Mouse (Mus musculus) E14TG2a.4 (cell line): Measurements from ENCODE around the gene Scel.
"Not testable (repeated sequence)": the region's sequence is repeated elsewhere in the genome, so short reads cannot be mapped to it uniquely, and the experiment has no call there.

Experiments
- H3K27me3 ChIP-seq: 2 replicates; pipeline ENCODE4 v1.6.1; 2014; ENCODE audit warnings: low read length, control low read depth; ENCODE audit not compliant: insufficient read depth
- H3K36me3 ChIP-seq: 2 replicates; pipeline ENCODE4 v1.6.1; 2014; ENCODE audit warnings: low read length, control low read depth; ENCODE audit not compliant: insufficient read depth
- H3K4me1 ChIP-seq: replicated peaks from 2 replicates; pipeline ENCODE4 v1.6.1; 2014; ENCODE audit warnings: low read depth, low read length, control low read depth
- H3K4me3 ChIP-seq: replicated peaks from 2 replicates; pipeline ENCODE4 v1.5.1; 2014; ENCODE audit warnings: mild to moderate bottlenecking, low read length
- H3K9me3 ChIP-seq: 2 replicates; pipeline ENCODE4 v1.6.1; 2014; ENCODE audit warnings: low read length, control low read depth
- CTCF ChIP-seq: conservative IDR thresholded peaks from 2 replicates; pipeline ENCODE4 v1.5.1; 2014; ENCODE audit warnings: low read length
- NANOG ChIP-seq: IDR thresholded peaks from 2 replicates; pipeline ENCODE4 v1.6.1; 2014; ENCODE audit warnings: borderline replicate concordance, low read length, mixed read lengths
- POU5F1 ChIP-seq: IDR thresholded peaks from 2 replicates; pipeline ENCODE4 v1.6.1; 2014; ENCODE audit warnings: low read length, borderline replicate concordance

Gene Scel

GRCm38 (mm10) chr14:103512802-103513472 is at the start of gene Scel:
TSS of gene Scel (plus strand) at chr14:103513342.
- TF ChIP-seq CTCF (no peak), NANOG (no peak), POU5F1 (no peak)
- H3K9me3 ChIP-seq: no peaks in the 10 kb centered on the region
- H3K27me3 ChIP-seq: peaks cover 4% of the 10 kb centered on the region; the same call in 1 of the 2 replicates
- H3K4me3 ChIP-seq: no peak within 1 kb of the TSS
- no peaks in the 10 kb centered on the region for H3K4me1 ChIP-seq
- H3K36me3 ChIP-seq: no peaks in the 10 kb centered on the region

- H3K36me3 ChIP-seq: no peaks in the 10 kb centered on the region
- H3K27me3 ChIP-seq: no peaks in the 10 kb centered on the region
- H3K9me3 ChIP-seq: peaks cover 15% of the 10 kb centered on the region
- no peak overlapping the region for H3K4me3 ChIP-seq
- no peak for TF ChIP-seq NANOG
- TF ChIP-seq CTCF: no peak
- TF ChIP-seq POU5F1: no peak
- H3K4me1 ChIP-seq: peaks cover 25% of the 10 kb centered on the region
Measured at GRCm38 (mm10) chr14:103468691-103469463, 44.3 kb upstream of the Scel start.

GRCm38 (mm10) chr14:103469464-103470015 is 43.6 kb upstream of the Scel start:
- peaks cover 10% of the 10 kb centered on the region; the same call in 1 of the 2 replicates for H3K9me3 ChIP-seq
- no peaks in the 10 kb centered on the region for H3K27me3 ChIP-seq
- H3K4me1 ChIP-seq: peaks cover 25% of the 10 kb centered on the region
- TF ChIP-seq NANOG (no peak), CTCF (peak; percentile 76)
- no peaks in the 10 kb centered on the region for H3K36me3 ChIP-seq
- no peak overlapping the region for H3K4me3 ChIP-seq

- no peaks in the 10 kb centered on the region for H3K36me3 ChIP-seq
- H3K4me3 ChIP-seq: no peak overlapping the region
- no peak for TF ChIP-seq POU5F1
- TF ChIP-seq CTCF: no peak
- no peak; the same call in 1 of the 2 replicates for TF ChIP-seq NANOG
- peaks cover 25% of the 10 kb centered on the region for H3K4me1 ChIP-seq
- H3K9me3 ChIP-seq: no peaks in the 10 kb centered on the region
- no peaks in the 10 kb centered on the region for H3K27me3 ChIP-seq
Measured at GRCm38 (mm10) chr14:103471074-103471778, 41.9 kb upstream of the Scel start.

- Histone ChIP-seq H3K4me1 (peaks cover 25% of the 10 kb centered on the region), H3K4me3 (no peak overlapping the region), H3K27me3 (no peaks in the 10 kb centered on the region), H3K9me3 (no peaks in the 10 kb centered on the region), H3K36me3 (no peaks in the 10 kb centered on the region)
- TF ChIP-seq NANOG (no peak), CTCF (no peak), POU5F1 (no peak)
Measured at GRCm38 (mm10) chr14:103471806-103472553, 41.2 kb upstream of the Scel start.

- no peaks in the 10 kb centered on the region for H3K9me3 ChIP-seq
- H3K4me3 ChIP-seq: no peak overlapping the region
- no peaks in the 10 kb centered on the region for H3K27me3 ChIP-seq
- H3K36me3 ChIP-seq: no peaks in the 10 kb centered on the region
- H3K4me1 ChIP-seq: peaks cover 25% of the 10 kb centered on the region
- TF ChIP-seq POU5F1 (no peak), CTCF (no peak), NANOG (no peak)
Measured at GRCm38 (mm10) chr14:103472554-103472905, 40.6 kb upstream of the Scel start.

GRCm38 (mm10) chr14:103475312-103475711 is 37.8 kb upstream of the Scel start:
- Histone ChIP-seq H3K36me3 (no peaks in the 10 kb centered on the region), H3K4me3 (no peak overlapping the region), H3K9me3 (no peaks in the 10 kb centered on the region), H3K27me3 (no peaks in the 10 kb centered on the region), H3K4me1 (peaks cover 22% of the 10 kb centered on the region)
- TF ChIP-seq NANOG: no peak
- no peak for TF ChIP-seq CTCF
- TF ChIP-seq POU5F1: no peak

- H3K4me3 ChIP-seq, H3K27me3 ChIP-seq, H3K36me3 ChIP-seq, H3K9me3 ChIP-seq: not testable (repeated sequence)
- H3K4me1 ChIP-seq: peaks cover 13% of the 10 kb centered on the region
Measured at GRCm38 (mm10) chr14:103476232-103476631, 36.9 kb upstream of the Scel start.
